Mouse (Mus musculus) brown adipose tissue, adult 24 weeks (tissue): ENCODE data around the gene Ryr2. TPM values are rescaled to one million over a fixed set of nuclear protein-coding genes. Genes with fewer than 3 reads are reported as not detected.
"Not testable (repeated sequence)": the region's sequence is repeated elsewhere in the genome, so short reads cannot be mapped to it uniquely, and the experiment has no call there.

Experiments used
- H3K27ac ChIP-seq: fragments of 200-500 bp; replicated peaks from 2 replicates; pipeline ENCODE4 v1.5.1; 2012; ENCODE audit warnings: low read depth, mild to moderate bottlenecking, low read length
- H3K4me1 ChIP-seq: fragments of 200-500 bp; 2 replicates; pipeline ENCODE4 v1.6.1; 2012; ENCODE audit warnings: low read length, mixed read lengths; ENCODE audit not compliant: control insufficient read depth, insufficient read depth, insufficient read length
- H3K4me3 ChIP-seq: fragments of 200-500 bp; 2 replicates; pipeline ENCODE4 v1.5.1; 2012; ENCODE audit warnings: low read depth, mild to moderate bottlenecking, low read length, moderate library complexity; ENCODE audit not compliant: insufficient read depth
- polyA plus RNA-seq: library from polyadenylated mRNA; stranded (reverse); fragments of >200 nt; gene quantifications from 2 replicates; pipeline ENCODE4 v1.2.4, GENCODE M21; 2012; ENCODE audit not compliant: missing spikeins, insufficient read depth, insufficient read length

Gene Ryr2
- polyA plus RNA-seq, 1 experiment, result 2.0 TPM

DNA sequence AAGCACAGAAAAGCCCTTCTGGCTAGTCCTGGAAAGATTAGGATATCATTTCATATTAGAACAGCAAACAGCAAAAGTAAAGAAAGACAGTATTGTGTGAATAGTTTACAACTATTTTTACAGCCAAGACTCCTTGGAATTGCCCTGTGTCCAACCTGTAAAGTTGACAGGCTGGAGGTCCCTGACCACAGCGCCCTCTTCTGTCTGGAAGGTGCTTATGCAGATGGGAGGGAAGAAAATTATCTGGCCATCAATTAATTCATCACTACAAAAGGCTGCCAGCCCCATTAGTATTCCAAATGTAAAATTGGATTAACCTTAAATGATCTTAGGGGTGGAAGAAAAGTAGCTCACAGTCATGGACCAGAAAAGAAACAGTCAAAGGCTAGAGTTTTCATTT lies 231.9 kb downstream of the Ryr2 start:
- H3K27ac ChIP-seq, result no peak overlapping the region
- H3K4me1 ChIP-seq, result no peaks in the 10 kb centered on the region
- H3K4me3 ChIP-seq, result no peak overlapping the region

DNA sequence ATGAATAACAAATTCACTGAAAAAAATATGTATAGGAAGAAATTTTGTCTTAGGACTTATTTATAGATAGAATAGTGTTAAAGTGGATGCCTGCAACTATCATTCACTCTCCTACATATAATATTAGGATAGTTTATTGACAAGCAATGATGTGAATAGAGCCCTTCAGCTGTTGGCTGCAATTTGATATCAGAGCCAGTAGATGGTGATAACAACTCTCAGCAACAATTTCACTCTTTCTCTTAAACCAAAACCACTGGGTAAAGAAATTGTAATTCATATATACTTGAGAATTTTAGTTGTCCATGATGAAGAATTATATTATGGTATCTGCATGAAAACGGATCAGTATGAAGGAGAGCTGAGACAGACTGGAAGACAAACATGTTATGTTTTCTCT lies 236.8 kb downstream of the Ryr2 start:
- no peak overlapping the region for H3K27ac ChIP-seq

DNA sequence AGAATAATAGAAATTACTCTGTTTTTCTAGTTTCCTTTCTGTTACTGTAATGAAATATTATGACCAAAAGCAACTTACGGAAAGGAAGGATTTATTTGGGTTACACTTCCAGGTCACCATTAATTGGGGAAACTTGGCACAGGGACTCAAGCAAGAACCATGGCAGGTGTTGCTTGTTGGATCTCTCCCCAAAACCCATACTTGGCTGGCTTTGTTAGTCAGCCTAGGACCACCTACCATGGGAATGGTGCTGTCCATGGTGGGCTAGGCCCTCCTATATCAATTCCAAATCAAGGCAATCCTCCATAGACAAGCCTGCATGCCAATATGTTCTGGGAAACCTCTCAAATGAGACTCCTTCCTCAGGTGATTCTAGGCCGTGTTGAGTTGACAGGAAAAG lies 237.3 kb downstream of the Ryr2 start:
- H3K27ac ChIP-seq, result no peak overlapping the region
- H3K4me3 ChIP-seq, result no peak overlapping the region
- no peaks in the 10 kb centered on the region for H3K4me1 ChIP-seq

More for the DNA sequence above, 236.8 kb downstream of the Ryr2 start:
- Histone ChIP-seq H3K4me3 (no peak overlapping the region), H3K4me1 (no peaks in the 10 kb centered on the region)

DNA sequence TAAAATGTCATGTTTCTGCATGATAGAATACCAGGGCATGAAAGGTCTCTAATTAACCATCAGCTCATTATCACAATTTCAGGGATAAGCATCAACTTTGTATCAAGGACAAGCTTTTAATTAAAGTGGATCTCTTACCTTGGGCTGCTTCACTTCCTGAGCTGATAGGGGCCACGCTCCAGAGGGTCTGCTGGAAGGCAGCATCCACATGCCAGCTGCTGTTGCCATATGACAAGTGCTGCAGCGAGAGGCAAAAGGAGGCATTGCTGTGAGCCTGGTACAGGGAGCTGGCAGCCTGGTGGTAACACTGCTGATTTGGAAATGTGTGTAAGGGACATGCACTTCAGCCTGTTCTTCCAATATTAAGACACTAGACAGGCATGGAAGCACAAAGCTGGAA lies 237.8 kb downstream of the Ryr2 start:
- no peak overlapping the region for H3K4me3 ChIP-seq
- H3K4me1 ChIP-seq, result no peaks in the 10 kb centered on the region
- H3K27ac ChIP-seq, result no peak overlapping the region

DNA sequence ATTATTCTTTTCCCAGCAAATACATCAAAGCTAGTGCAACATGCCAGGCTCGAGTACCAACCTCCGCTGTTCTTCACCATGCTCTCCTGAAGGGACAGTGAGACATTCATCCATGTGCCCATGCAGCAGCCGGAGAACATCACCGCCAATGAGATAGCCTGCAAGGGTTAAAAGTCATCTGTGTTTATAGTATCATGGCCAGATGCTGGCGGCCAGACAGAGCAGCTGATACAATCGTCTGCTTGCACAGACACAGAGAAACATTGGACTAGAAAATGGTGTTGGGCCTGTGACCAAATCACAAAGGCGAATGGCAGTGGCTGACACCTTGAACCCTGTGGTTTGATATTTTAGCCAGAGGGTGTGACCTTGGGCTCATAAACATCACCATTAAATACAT lies 238.7 kb downstream of the Ryr2 start:
- Histone ChIP-seq H3K4me3 (no peak overlapping the region), H3K27ac (no peak overlapping the region), H3K4me1 (no peaks in the 10 kb centered on the region)

DNA sequence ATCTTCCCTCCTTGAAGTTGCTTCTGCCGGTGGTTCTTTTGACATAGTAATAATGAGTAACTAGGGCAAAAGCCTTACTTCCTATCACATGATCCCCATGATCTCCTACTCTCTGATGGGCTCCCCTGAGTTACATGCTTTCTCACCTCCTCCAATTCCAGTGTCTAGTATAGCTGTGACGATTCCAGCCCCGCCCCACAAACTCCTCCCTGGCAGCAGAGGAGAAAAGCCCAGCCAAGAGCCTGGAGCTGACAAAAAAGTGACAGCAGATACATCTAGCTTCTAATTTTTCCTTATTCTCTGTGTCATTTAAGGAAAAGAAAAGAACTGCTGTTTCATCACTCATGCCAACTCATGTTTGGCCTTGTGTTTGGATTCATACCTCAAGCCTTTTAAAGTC lies 241.5 kb downstream of the Ryr2 start:
- no peaks in the 10 kb centered on the region for H3K4me1 ChIP-seq
- H3K4me3 ChIP-seq, result no peak overlapping the region

DNA sequence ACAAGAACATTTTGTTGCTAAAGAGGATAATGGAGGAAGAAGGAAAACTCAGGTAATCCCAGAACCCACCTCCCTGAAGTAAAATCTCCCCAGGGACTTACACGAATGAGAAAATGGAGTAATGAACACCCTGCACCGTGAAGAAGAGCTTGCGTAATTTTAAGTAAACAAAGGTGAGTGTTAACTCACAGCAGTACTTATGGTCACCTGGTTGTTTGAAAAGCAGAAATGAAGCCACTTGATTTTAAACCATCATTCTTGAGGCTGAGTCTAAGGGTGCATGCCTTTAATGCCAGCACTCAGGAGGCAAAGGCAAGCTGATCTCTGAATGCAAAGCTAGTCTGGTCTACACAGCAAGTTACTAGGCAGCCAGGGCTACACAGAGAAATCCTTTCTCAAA lies 255.1 kb downstream of the Ryr2 start:
- Histone ChIP-seq H3K4me3 (no peak overlapping the region), H3K27ac (no peak overlapping the region), H3K4me1 (no peaks in the 10 kb centered on the region)

More for the DNA sequence above, 241.5 kb downstream of the Ryr2 start:
- H3K27ac ChIP-seq, result no peak overlapping the region

DNA sequence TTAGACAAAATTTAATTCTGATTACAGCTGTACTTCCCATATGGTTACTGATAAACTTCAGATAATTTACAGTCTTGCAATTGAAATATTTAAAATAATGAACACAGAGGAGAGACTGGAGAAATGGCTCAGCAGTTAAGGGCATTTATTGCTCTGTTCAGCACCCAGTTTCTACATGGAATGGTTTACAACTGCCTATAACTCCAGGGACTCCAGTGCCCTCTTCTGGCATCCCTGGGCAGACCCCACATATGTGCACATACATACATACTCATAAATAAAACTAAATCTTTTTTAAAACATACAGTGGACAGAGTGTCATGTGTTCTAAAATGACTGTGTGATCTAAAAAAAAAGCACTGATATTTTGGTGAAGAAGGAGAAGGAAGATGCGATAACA lies 262.9 kb downstream of the Ryr2 start:
- Histone ChIP-seq H3K4me3 (no peak overlapping the region), H3K4me1 (no peaks in the 10 kb centered on the region), H3K27ac (no peak overlapping the region)

DNA sequence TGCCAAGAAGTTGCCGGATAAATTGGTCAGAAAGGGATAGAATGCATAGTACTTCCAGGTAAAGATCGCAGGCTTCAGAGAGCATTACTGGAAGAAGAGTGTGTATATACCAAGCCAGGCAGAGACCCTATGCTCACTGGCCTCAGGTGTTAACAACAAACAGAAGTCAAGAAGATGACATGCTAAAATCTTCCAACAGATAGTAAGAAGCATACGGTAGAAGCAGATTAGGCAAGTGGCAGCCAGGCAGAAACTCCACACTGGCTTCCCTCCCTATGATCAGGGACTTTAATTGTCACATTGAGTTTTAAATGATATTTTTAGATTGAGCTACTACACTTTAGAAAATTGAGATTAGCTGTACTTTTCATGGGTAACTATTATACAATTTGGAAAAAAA lies 268.9 kb downstream of the Ryr2 start:
- no peaks in the 10 kb centered on the region for H3K4me1 ChIP-seq
- H3K27ac ChIP-seq, result no peak overlapping the region
- H3K4me3 ChIP-seq, result no peak overlapping the region

DNA sequence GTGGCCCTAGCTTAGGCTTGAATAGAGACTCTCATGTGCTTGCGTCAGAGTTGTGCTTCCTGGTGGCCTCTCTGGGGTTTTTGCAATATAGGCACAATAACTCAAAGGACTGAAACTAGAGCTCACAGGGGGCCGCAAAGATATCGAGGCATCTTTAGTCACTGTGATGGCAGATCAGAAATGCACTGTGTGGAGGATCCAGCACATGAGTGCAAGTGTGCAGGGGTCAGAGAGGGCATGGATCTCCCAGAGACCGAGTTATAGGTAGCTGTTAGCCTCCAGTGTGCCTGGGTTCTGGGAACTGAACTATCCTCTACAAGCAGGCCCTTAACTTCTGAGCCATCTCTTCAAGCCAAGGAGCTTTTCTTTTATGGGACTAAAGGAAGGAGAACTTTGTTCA lies 269.6 kb downstream of the Ryr2 start:
- H3K4me3 ChIP-seq, result no peak overlapping the region
- H3K27ac ChIP-seq, result no peak overlapping the region
- H3K4me1 ChIP-seq, result no peaks in the 10 kb centered on the region

DNA sequence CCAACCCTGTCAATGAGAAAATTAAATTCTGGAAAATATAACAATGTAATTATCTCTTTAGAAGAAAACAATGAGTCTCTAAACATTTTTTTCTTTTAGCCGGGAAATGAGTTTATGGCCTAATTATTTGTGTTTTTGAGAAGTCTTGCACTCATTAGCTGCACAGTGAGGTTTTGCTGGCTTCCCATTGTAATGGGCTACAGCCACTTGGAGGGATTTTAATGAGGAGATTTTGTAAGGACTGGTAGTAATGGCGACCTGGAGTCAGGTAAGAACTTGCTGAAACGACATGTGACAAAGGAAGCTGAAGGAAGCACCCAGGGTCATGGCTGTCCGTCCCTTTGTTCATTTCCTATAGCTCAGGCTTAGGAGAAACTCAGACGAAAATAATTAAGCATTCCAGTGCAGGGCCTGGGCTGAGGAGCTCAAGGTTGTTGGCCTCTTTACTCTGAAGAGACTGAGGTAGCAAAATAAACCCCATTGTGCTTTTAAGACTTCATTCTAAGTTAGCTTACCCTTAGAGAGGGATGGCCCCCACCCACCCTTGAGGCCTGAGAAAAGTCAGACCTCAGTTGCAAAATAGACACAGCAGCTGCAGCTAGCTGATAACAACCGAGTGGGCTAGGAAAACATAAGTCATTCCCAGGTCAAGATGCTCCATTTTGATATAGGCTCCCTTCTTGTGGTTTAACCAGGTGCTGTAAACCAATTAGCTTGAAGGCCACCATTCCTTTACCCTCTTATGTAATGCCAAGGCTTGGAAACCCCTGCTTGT lies 270.3 kb downstream of the Ryr2 start:
- no peaks in the 10 kb centered on the region for H3K4me1 ChIP-seq
- H3K27ac ChIP-seq, result no peak overlapping the region
- no peak overlapping the region for H3K4me3 ChIP-seq

DNA sequence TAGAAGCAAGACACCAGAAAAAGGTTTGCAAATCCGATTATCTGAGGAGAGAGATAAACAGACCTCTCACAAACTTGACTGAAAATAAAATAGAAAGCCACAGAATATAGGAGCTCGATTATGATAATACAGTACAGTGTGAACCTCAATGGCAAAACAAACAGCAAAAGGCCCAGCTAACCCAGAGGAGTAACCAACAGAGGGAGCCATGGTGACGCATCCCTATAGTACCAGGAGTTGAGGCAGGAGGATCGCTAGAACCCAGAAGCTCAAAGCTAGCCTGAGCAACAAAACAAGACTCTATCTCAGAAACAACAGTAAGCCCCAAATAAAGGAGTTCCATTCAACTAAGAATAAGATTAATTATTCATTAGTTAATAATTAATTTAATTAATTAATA lies 275.5 kb downstream of the Ryr2 start:
- no peak overlapping the region for H3K4me3 ChIP-seq
- H3K4me1 ChIP-seq, result no peaks in the 10 kb centered on the region
- H3K27ac ChIP-seq, result no peak overlapping the region

DNA sequence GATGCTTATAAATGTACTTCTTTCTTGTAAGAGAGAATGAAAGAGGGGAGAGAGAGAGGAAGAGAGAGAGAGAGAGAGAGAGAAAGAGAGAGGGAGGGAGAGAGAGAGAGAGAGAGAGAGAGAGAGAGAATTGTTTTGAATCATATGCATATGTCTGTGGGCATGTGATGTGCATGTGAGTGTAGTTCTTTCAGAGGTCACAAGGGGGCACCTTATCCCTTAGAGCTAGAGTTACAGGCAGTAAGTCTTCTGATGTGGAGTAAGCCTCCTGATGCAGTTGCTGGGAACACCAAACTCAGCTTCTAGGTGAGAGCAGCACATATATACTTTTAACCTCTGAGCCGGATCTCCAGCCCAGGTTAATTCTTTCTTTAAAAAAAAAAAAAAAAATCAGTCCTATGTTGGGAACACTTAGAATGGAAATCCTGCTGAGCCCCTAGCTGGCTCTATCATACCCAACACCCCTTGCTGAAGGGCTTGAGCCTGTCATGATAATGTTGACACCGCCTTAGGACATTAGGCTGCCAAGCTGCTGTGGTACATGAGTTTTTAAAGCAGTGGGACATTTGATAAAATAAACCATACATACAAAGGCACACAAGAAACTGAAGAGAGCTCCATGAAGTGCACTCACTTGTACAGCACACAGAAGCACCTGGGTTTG lies 281.1 kb downstream of the Ryr2 start:
- H3K4me1 ChIP-seq, result no peaks in the 10 kb centered on the region
- no peak overlapping the region for H3K27ac ChIP-seq

DNA sequence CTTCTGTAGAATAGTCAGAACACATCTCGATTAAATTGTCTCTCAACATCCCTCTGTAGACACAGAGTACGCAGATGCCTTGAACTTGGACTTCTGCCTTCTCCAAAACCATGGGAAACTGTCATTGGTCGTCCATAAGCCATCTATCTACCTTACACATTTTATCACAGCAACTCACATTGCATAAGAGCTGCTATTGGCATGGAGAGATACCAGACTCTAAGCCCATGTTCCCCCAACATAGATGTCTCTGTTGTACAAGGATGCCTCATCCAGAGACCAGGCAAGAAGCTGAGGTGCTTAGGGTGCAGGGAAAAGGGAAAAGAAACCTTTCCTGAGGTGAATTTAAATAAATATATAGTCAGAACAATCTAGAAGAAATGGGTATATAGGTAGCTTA lies 288.0 kb downstream of the Ryr2 start:
- Histone ChIP-seq H3K27ac (no peak overlapping the region), H3K4me3 (no peak overlapping the region), H3K4me1 (no peaks in the 10 kb centered on the region)

More for the DNA sequence above, 281.1 kb downstream of the Ryr2 start:
- H3K4me3 ChIP-seq, result no peak overlapping the region

DNA sequence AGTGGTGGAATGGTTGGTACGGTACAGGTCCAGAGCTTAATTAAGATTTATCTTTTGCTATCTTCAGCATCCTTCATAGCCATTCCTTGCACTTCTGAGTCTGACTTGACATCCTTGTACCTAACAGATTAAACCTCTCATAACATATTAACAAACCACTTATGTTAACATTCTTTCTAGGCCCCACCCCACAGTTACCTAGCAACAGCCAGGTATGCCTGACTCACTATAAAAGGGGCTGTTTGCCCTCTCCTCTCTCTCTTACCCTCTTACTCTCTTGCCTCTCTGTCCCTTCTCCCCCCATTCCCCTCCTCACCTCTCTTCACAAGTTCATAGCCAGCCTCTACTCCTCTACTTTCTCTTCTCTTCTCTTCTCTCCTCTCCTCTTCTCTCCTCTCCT lies 297.4 kb downstream of the Ryr2 start:
- not testable (repeated sequence) for H3K4me1 ChIP-seq, H3K4me3 ChIP-seq, H3K27ac ChIP-seq

DNA sequence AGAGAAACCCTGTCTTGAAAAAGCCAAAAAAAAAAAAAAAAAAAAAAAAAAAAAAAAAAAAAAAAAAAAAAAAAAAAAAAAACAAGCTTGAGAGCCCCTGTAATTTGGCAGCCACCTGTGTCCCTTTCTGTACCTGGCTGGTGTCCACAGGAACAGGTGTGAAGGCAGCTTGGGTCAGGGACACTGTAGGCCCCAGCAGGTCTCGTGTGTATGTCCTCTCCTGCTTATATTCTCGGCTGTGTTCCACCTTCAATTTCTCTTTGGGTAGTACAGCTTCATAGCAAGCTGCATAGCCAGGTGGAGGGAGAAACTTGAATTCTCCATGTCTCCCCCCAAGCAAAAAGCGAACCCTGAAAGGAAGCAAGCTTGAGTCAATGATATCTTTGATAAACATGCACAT lies 314.2 kb downstream of the Ryr2 start:
- Histone ChIP-seq H3K27ac (no peak overlapping the region), H3K4me1 (no peaks in the 10 kb centered on the region), H3K4me3 (no peak overlapping the region)
